Mouse (Mus musculus) CD4-positive helper T cell, adult 2 months (primary cell): ENCODE results near the gene Pabpn1l.
"Not testable (repeated sequence)": the region's sequence is repeated elsewhere in the genome, so short reads cannot be mapped to it uniquely, and the experiment has no call there.

Experiments
- DNase-seq: peaks from one replicate; pipeline ENCODE4 v3.0.0-alpha.2; 2012; ENCODE audit warnings: low read depth, missing footprints, low spot score

The Pabpn1l gene

DNA sequence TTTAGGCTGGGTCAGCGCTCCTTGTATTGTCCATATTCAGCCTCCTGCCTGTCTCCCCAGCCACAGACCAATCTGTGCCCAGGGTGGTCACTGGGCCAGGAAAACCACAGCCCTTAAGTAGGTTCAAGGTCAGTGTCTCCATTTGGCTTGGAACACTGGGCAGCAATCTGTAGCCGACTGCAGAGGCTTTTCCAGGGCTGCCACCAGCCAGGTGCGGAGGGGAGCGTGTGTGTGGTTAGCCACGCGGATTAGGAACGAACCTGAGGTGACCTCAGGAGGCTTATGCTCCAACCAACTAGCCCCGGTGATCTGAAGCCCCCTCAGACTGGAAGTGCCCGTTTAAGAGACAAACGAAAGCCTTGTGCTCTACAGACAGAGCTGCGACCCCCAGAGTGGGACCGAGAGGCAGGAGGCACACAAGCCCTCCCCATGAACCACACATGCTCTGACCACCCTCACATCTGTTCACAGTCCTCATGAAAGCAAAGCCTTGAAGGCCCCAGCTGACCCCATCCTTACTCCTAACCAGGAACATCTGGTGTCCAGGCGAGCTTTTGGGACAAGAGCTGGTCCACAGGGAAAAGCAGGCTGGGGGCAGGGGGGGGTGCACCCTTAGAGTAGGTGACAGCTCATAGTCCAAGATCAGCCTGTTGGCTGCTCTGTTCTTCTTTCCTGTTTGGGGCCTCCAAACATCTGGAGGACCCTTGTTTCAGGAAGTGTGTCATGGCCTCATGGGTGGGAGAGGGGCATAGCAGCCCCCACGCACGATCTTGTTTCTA, 25.8 kb upstream of the Pabpn1l start:
- no peak for DNase-seq

DNA sequence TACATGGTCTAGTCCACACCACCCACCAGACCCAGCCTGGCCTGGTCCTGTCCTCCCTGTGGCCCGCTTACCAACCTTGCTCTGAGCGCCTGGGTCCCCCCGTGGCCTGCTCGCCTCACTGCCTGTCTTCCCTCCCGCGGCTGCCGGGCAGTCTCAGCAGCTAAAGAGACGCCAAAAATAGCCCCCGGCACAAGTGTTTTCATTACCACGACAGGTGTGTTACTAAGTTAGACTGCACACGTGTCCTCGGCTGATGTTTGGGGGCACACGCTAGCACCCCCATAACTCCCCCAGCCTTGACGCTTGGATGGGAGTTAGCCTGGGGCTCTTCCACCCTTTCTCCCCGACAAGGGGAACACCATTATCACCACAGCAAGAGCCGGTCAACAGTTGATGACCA, 23.8 kb upstream of the Pabpn1l start:
- DNase-seq: no peak

DNA sequence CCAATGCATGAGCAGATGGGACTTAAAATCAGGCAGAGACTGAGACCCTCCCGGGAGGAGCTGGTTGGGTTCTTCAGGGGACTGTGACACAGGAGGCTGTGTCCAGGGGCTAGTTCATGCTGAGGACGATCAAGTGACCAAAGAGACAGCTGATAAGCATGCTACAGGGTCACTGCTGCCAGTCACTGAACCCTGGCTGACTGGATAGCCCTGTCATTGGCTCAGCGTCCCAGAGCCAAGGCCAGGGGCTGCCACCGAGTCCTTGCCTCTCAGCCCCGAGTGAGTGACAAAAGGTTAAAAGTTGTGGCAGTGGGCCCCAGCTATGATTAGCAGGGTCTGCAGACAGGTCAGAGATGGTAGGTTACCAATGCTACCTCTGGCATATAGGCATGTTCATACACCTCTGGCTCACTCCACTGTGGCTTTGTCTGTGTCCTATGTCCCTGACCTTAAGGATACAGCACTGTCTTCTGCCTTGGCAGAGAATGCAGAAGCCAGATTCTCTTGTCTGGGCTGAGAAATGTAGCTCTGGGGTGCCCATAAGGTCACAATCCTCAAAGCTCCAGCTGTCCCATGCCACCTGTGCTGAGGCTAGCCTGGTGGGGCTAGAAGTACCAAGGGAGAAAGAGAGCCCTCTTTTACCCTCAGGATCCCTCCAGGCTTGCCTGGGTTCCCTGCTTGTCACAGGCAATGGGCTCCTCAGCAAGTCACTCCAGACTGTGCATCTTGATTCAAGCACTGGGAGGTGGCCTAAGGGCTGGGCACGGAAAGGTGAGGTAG, 21.8 kb upstream of the Pabpn1l start:
- DNase-seq: no peak

DNA sequence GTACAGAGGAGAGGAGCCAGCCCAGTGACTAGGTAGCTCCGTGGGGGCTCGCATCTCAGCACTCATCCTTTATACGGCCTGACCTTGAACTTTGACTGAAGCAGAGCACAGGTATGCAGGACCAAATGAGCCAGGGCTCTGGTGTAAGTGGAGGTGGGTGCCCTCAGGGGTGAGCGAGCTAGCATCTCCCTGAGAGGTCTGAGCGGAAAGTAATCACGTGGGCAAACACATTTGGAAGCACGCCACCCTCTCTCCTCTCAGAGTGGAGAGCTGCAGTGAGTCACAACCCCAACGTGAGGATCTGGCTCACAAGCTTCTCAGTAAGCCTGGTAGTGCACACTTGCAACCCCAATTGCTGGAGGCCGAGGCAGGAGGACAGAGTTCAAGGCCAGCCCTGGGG, 19.5 kb upstream of the Pabpn1l start:
- no peak for DNase-seq

DNA sequence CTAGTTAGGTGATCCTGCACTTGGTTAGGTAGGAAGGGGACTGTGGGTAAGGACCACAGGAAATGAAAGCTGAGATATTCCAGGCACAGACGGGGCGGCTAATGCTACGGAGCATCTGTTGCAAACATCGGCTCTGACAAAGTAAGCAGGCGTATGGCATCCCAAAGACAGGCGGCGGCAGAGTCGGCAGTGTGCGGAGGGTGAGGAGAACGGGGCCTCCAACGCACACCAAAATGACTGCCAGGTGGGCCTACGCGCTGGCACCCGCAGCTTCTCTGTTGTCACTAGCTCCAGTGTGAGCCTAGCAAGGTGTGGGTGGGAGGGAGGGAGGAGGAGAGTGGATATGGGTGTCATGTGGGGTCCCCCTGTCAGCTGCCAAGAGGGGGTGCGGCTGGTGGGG, 18.9 kb upstream of the Pabpn1l start:
- no peak for DNase-seq

DNA sequence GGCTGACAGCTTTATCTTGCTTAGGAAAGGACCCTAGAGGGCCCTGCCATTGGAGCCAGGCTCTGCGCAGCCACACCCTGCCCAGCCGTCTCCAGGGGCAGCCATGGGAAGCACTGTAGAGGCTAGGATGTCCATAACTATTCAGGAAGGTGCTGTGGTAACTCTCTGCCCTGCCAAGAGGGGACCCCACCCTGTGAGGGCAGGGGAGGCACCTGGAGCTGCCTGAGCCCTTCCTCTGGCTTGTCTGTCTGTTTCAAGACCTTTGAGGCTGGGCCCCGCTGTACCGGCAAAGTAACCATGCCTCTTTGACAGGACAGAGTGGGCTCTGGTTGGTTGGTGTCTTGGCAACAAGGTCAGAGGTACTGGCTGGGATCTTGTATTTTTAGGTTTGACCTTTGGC, 18.3 kb upstream of the Pabpn1l start:
- no peak for DNase-seq

DNA sequence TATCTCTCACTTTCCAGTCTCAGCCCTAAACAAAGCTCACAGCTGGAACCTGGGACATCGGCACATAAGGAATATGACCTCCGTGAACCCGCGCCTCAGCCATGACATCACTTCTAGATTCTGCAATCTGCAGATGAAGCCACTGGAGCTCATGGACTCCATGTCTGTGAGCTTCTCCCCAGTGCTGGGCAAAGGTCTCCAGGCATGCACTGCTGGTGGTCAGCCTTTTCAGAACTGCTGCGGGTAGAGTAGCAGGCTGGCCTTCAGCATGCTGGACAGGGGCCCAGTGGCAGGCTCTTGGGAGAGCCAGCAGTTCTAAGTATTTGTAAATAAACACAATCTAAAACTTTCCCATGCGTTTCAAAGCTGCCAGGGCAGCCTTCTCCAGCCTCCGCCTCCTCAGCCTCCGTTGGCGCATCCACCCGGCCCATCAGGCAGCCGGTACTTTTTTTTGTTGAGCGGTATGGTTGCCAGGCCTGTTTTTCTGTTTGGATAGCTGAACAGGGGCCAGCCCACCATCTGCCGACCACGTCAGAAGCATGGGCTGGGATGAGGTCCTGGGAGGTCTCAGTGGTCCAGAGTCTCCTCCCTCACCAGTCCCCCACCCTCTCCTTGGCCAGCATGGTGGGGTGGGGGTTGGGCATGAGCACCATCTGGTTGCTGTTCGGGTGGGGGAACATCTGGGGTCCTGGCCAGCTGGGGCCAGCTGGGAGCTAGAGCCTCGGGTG, 17.1 kb upstream of the Pabpn1l start:
- no peak for DNase-seq

DNA sequence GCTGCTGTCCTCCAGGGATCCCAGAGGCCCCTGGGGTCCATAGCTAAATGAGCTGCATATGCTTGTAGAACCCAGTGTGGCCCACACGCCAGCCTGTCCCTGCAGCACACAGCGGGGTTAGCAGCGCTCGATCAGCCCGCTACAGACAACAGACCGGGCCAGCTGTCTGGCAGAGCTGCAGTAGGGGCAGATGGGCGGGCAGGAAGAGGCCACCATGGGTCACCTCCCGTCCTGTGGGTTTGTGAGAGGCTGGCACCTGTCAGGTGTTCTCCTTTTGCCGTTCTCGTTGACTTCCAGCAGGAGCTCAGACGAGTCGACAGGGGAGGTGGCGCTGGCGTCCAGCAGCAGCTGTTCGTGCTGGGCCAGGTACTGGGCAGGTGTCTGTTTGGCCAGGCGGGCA, 16.1 kb upstream of the Pabpn1l start:
- no peak for DNase-seq

DNA sequence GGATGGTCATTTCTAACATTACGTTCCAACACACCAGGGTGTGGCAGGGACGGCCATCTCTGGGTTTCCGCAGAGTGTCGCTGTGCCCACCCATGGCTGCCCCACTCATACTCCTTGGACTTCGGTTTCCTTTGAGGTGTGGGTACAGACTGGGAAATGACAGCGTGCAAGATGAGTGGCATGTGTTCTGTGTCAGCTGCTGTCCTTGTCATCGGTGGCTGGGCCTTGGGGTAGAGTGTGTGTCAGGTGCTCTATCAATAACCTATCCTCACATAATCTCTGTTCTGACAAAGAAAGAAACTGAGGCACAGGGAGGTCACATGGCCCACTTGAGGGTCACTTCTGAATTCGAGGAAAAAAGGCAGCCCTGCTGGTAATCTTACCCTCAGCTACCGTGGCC, 14.7 kb upstream of the Pabpn1l start:
- DNase-seq: no peak

DNA sequence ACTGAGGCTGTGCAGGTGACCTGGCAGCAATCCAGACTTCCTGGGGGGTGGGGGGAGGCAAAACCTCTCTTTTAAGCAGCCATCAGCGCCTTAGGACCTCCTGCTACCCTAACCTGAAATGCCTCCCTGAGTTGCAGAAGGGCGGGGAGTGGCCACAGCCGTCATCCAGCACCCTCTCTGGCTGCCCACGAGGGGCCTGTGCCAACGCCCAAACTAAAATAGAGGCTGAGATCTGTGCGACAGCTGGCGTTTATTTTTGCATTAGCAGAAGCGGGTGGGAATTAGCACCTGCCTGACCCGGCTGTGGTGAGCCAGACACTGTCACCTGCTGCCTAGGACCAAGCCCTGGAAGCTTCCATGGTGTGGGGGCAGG, 14.2 kb upstream of the Pabpn1l start:
- DNase-seq: no peak

DNA sequence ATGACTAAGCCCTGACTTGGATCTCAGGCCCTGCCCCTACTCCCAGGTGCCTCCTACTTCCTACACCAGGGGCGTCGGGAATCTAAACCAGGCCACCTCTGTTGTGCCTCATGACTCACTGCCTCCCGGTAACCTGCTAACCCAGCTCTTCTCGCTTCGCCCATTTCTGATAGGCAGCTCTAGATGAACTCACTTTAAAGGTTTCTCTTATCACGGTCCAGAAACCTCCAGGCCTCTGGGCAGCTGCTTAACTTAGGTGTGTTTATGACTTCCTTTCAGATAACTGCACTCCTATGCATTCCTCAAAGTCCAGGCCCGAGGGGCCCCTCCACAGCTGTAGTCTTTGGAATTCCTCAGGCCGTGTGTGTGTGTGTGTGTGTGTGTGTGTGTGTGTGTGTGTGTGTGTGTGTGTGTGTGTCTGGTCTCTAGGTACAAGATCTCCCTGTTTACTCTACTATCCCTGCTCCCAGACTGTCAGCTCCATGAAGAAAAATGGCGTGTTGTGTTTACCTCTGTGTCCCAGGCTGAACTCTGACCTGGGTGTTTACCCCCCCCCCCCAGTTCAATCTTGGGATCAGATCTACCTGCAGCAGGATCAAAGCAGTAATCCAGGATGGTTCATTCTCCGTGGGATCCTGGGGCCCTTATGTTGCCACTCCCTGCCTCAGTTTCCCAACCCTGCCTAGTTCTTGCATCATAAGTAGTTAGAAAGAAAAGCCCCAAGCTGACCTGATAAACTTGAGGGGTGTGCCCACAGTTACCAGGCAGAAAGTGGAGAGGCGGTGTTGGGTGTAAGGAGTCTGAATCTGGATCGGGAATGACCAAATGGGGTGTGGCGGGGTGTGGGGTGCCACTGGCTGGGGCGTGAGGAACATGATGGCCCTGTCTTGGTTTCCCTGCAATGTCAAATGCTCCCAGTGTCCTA, 13.6 kb upstream of the Pabpn1l start:
- no peak for DNase-seq

DNA sequence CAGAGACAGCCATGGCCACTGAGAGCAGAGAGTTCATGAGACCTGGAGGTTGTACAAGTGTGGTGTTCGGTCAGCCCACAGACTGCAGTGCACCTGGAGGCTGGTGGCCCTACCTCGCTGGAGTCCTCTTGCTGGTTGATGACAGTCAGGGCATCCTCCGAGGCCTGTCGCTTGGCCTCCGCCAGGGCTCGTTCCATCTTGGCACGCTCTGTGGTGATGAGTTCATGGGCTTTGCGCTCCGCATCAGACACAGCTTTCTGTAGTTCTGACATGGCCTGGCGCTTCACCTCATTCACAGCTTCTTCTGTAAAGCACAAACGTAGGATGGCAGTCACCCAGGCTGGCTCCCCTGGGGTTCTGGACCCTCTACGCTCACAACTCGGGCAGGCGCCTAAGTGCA, 10.7 kb upstream of the Pabpn1l start:
- no peak for DNase-seq

DNA sequence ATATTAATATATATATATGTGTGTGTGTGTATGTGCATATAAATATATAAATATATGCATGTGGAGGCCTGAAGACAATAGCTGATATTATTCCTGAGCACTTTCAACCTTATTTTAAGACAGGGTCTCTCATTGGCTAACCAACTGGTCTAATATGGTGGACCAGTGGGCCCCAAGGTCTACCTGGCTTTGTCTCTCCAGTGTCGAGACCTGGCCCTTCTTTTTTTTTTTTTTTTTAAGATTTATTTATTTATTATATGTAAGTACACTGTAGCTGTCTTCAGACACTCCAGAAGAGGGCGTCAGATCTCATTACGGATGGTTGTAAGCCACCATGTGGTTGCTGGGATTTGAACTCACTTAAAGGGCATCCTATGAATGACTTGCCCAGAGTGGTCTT, 9.6 kb upstream of the Pabpn1l start:
- DNase-seq: not testable (repeated sequence)

DNA sequence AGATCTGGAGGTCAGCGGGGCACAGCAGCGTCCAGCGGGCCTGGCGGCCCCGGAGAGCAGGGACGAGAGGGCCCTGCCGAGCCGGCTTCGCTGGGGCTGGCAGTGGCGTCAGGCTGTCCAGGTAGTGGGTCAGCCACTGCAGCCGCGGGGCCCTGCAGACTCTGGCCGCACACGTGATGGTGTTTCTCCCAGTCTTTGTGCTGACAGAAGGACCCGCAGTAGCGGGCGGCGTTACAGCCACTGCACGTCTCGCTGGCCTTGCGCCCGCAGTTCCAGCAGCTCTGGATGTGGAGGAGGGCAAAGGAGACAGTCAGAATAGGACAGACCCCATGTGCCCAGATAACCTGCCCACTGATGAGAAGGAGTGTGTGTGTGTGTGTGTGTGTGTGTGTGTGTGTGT, 8.2 kb upstream of the Pabpn1l start:
- no peak for DNase-seq

DNA sequence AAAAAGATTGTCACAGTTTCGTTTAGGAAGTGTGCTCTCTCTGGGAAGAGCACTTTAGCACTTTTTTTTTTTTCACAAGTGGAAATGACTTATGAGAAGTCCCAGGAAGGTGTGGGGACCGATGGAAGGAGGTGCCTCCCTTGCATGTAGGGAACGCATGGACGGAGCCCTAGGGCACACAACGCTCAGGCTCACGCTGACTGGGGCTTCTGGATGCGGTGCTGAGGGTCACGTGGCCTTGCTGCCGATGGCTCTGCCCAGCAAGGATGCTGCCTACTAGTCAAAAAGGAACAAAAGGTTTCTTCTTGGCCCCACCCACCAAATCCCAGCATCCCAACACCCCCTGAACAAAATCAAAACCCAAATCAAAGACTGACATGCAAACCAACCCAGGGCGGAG, 6.8 kb upstream of the Pabpn1l start:
- no peak for DNase-seq

DNA sequence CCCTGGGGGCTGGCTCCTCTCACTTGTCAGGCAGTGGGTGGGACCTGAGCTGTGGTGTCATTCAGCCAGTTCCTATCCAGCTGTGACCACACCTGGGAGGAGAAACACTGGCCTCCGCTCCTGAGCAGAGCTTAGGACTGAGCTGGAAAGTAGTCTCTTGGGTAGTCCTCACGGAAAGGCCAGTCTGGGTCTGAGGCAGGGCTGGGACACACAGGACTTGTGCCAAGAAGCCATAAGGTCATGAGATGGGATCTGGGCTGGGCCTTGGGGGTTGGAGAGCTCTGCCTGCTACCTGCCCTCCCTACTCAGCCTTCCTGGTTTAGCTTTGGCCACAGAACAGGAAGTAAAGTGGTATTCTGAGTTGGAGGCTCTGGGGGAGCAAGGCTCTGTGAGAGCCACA, 4.4 kb upstream of the Pabpn1l start:
- no peak for DNase-seq

DNA sequence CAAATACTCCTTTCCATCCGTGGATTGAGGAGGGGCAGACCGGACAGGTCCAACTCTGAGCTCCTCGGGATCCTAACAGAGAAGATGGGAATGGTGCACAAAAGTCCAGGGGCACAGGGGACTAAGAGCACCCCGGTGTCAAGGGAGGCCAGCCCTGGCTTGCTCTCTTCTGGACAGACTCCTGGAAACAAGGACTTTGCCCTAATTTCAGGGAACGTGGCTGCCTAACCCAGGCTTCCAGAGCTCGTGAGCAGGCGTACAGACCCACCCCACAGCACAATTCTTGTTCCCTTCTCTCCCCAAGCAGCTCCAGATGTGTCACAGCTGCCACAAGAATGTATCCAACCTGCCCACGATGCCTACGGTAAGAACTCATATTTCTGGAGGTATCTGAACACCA, 3.3 kb upstream of the Pabpn1l start:
- no peak for DNase-seq

DNA sequence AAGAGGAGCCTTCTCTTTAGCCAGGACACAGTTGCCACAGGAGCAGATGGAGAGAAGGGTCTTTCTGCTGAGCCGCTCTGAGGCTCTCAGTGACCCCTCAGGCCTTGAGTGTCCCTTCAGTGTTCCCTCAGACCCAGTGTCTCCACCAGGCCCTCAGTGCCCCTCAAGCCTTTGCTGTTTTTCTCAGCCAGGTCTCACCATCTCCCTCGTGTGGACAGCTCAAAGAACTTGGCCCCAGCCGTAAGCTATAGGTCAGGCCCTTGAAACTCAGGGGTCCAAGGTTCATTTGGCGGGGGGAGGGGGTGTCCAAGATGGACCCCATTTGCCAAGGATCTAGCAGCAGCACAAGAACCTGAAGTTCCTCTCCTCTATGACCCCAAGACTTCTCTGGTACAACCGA, 2.1 kb upstream of the Pabpn1l start:
- DNase-seq: no peak

DNA sequence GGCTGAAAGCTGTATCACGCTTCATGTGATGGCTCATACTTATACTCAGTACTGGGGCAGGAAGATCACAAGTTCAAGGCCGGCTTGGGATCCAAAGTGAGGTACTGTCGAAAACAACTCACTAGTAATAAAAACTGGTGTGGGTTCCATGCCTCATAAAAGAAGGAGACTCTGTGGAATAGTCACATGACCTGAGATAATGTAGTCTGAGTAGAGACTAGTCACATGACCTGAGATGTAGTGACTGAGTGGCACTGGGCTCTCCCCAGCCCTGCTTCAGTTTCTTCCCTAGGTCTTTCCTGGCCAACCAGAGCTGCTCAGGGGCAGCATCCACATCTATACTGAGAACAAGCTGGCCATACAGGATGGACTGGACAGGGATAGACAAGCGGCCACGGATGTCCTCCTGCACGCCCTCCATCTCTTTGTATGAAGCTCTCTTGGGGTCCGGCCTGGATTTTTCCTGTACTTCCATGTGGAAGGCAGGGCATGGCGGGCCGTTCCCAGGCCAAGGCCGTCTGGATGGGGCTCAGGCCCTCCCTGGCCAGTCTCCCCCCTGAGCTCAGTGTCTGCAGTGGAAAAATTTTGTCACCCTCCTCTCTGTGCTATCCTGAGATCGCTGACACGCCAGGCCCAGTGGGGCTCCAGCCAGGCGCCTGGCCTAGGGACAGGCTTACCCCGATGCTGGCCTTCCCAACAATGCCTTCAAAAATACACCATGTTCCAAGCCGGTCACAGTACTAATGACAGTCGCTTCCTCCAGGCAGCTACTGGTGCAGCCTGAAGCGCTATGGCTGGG, 1.5 kb upstream of the Pabpn1l start:
- no peak for DNase-seq

DNA sequence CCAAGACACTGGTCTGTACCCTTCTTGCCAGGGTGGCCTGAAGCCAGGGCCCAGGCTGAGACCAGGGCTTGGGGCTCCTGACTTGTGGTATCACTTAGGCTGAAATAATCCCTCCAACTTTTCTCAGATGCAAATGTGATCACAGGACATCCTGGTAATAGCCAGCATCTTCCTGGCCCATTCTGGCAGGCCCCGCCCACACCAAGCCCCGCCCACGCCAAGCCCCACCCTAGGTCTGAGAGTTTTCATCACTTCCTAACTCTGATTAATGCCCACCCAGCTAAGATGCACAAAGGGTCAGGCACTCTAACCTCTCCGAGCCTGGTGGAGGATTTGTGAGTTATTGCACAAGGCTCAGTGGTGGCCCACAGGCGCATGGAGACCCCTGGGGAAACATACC, 2.1 kb downstream of the Pabpn1l start:
- DNase-seq: no peak
